Mouse (Mus musculus): ENCODE data around the gene Zfp384.

GRCm38 (mm10) chr6:124964638-124965037, 44.3 kb upstream of the Zfp384 start:
- TF ChIP-seq EP300 (IDR thresholded peaks at IDR 0.05; ENCODE audit: insufficient read depth, low read depth, low read length): no peak
- no peak for TF ChIP-seq CTCF (IDR thresholded peaks at IDR 0.05)
